26 mouse cellular contexts compared by ENCODE assay signal in the genomic region with DNA sequence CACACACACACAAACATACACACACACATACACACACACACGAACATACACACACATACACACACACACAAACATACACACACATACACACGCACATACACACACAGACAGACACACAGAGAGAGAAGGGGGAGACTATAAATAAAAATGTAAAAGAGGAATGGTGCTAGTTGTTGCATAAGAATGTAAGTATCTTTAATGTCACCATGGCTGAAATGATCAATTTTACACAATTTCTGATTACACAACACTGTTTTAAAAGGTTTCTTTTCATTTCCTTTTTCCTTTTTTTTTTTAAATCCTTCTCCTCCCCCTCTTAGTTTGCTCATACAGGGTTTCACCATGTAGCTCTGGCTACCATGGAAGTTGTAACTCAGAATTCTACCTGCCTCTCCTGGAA.
"Had no signal": no experiment of that assay in that cellular context is flagged by ENCODE, and none has a peak within 500 bp of the region (broad histone marks: within the 10 kb centered on the region; RNA-seq: fewer than 3 reads in every experiment).

No protein-coding gene starts in this region.

- H3K4me3 ChIP-seq: gastrocnemius, adult 2 months; heart, adult 2 months; hindbrain, embryonic 10.5 days; hindbrain, embryonic 12.5 days; intestine, embryonic 15.5 days; layer of hippocampus, adult 2 months; limb, embryonic 13.5 days; limb, embryonic 15.5 days; liver, embryonic 12.5 days had no signal

- H3K4me1 ChIP-seq: intestine, embryonic 15.5 days; liver, embryonic 12.5 days had no signal

- H3K27me3 ChIP-seq: hindbrain, embryonic 12.5 days; limb, embryonic 15.5 days; liver, embryonic 12.5 days had no signal

- ATAC-seq: hindbrain, embryonic 16.5 days; inflammation-experienced regulatory T-cells, adult 6 months; intestine, embryonic 15.5 days; intestine, postnatal 0 days; liver, embryonic 12.5 days had no signal

- DNase-seq: gastrocnemius, adult 2 months; gastrocnemius, postnatal 10 days; gastrocnemius, postnatal 25 days; heart, adult 11 months; heart, adult 2 months; heart, postnatal 10 days; heart, postnatal 4 days; kidney, adult 18-20 months; kidney, adult 8-10 months; kidney, postnatal 10 days; kidney, postnatal 25 days; kidney, postnatal 4 days; layer of hippocampus, postnatal 36 days; left cerebral cortex, postnatal 4 days had no signal

- H3K9me3 ChIP-seq: hindbrain, embryonic 12.5 days; intestine, embryonic 15.5 days; limb, embryonic 13.5 days; limb, embryonic 15.5 days; liver, embryonic 12.5 days had no signal

- H3K27ac ChIP-seq: gastrocnemius, adult 2 months; heart, adult 2 months; hindbrain, embryonic 10.5 days; hindbrain, embryonic 12.5 days; hindbrain, embryonic 14.5 days; intestine, embryonic 15.5 days; layer of hippocampus, adult 2 months; limb, embryonic 13.5 days; limb, embryonic 15.5 days; liver, embryonic 12.5 days had no signal

- H3K36me3 ChIP-seq: hindbrain, embryonic 10.5 days; hindbrain, embryonic 12.5 days; intestine, embryonic 15.5 days; limb, embryonic 13.5 days; limb, embryonic 15.5 days; liver, embryonic 12.5 days had no signal

- H3K4me2 ChIP-seq: heart, embryonic 11.5 days; hindbrain, embryonic 12.5 days; hindbrain, embryonic 14.5 days; intestine, embryonic 15.5 days; limb, embryonic 13.5 days; limb, embryonic 15.5 days; liver, embryonic 12.5 days had no signal

- H3K9ac ChIP-seq: hindbrain, embryonic 12.5 days; hindbrain, embryonic 14.5 days; intestine, embryonic 15.5 days; limb, embryonic 13.5 days; limb, embryonic 15.5 days; liver, embryonic 12.5 days had no signal
